Mouse (Mus musculus) erythroblast, embryonic 14.5 days (primary cell): ENCODE data around the gene Rnf169.

Source experiments
- GATA1 ChIP-seq: IDR thresholded peaks from 2 replicates; pipeline ENCODE4 v1.6.1; 2012; ENCODE audit warnings: low read length, inconsistent platforms, mixed read lengths
- TAL1 ChIP-seq: IDR thresholded peaks from 3 replicates; pipeline ENCODE4 v1.6.1; 2012; ENCODE audit warnings: low read length, inconsistent platforms, mixed read lengths

DNA sequence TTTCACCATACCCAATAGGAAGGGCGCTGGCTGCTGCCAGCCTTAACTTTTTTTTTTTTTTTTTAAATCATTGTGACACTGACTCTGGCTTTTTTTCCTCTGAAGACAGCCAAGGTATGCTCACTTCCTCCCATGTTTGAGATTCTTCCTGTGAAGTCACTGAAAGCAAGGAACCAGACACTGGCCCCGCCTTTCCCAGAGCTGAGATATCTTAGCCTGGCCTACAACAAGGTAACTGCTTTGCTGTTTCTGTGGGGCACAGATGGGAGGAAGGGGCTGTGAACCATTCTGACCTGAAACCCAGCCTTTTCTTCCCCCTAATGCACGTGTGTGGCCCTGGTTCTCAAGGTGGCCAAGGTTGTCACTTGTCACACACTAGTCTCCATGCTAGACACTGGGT is 73.9 kb downstream of the Rnf169 start:
- no peak for TF ChIP-seq GATA1
- no peak for TF ChIP-seq TAL1
